16 mouse cellular contexts compared by ENCODE assay signal in the genomic region with DNA sequence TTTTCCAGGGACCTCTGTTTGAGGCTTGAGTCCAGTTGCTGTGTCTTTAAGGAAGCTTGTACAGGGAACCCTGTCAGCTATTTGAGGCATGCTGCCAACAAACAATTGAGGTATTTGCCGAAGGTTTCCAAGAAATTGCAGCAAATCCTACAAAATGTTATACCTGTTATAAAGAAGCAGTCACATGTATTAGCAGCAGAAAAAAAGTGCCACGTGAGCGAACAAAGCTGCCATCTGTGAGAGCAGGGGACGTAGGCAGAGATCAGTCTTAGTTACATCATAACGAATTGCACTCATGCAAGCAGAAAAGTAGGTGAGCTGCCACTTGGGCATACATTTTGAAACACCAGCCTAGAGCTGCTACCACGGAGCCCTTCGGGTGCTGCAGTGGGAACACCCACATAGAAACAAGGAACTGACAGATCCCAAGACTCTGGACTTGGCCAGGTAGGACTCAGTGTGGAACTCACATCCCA. TPM values are rescaled to one million over a fixed set of nuclear protein-coding genes. Genes with fewer than 3 reads are reported as not detected.
DNase-seq lines count a peak whose midpoint lies in the region; ATAC-seq and TF ChIP-seq lines count a peak whose summit lies in the region.
"Had no signal": no experiment of that assay in that cellular context is flagged by ENCODE, and none has a peak within 500 bp of the region (broad histone marks: within the 10 kb centered on the region; RNA-seq: fewer than 3 reads in every experiment).

No protein-coding gene starts in this region.

- H3K9ac ChIP-seq in lung, postnatal 0 days (replicated peaks; ENCODE audit: low read depth): no peak overlapping the region
- H3K9ac ChIP-seq: midbrain, embryonic 15.5 days had no signal

- H3K4me3 ChIP-seq in kidney, adult 2 months (ENCODE audit: insufficient read depth, low read depth, low read length): no peak overlapping the region
- H3K4me3 ChIP-seq in lung, postnatal 0 days (ENCODE audit: low read depth, low read length): no peak overlapping the region
- H3K4me3 ChIP-seq in hindbrain, embryonic 10.5 days: no peak overlapping the region
- H3K4me3 ChIP-seq in left cerebral cortex, adult 2 months: no peak overlapping the region
- H3K4me3 ChIP-seq: erythroblast, embryonic 14.5 days; layer of hippocampus, adult 2 months; midbrain, embryonic 15.5 days had no signal

- H3K27me3 ChIP-seq in kidney, adult 2 months (replicated peaks; ENCODE audit: control insufficient read depth, insufficient read depth, low read length): no peaks in the 10 kb centered on the region
- H3K27me3 ChIP-seq in lung, postnatal 0 days (replicated peaks; ENCODE audit: insufficient read depth, low read length): no peaks in the 10 kb centered on the region
- H3K27me3 ChIP-seq in hindbrain, embryonic 10.5 days (ENCODE audit: insufficient read depth, poor library complexity, severe bottlenecking): 0 out of 2 replicates have a peak, but pooled peaks cover 2% of the 10 kb centered on the region

- peaks cover 16% of the 10 kb centered on the region; the same call in 1 of the 2 replicates for H3K4me1 ChIP-seq in kidney, adult 2 months (ENCODE audit: control insufficient read depth, insufficient read depth, low read length)
- H3K4me1 ChIP-seq in lung, postnatal 0 days (ENCODE audit: insufficient read depth, low read depth, low read length): peaks cover 13% of the 10 kb centered on the region; the same call in 1 of the 2 replicates
- peaks cover 14% of the 10 kb centered on the region for H3K4me1 ChIP-seq in hindbrain, embryonic 10.5 days (replicated peaks)

- TF ChIP-seq EP300 in lung, postnatal 0 days (IDR thresholded peaks at IDR 0.05): no peak; the same call in 1 of the 2 replicates

- intact Hi-C loops in left cerebral cortex, postnatal 14 days (cut with DNase I): loop anchor here (1.0 kb wide), 1 partner anchor 144 kb away; no protein-coding TSS in a partner anchor
- intact Hi-C loops in left cerebral cortex, adult 2 months (cut with DNase I): no loop called here

- TF ChIP-seq CTCF in kidney, adult 2 months (conservative IDR thresholded peaks at IDR 0.05; ENCODE audit: insufficient read depth, insufficient read length, low read depth, low read length): no peak
- TF ChIP-seq CTCF in lung, postnatal 0 days (IDR thresholded peaks at IDR 0.05): no peak
- TF ChIP-seq CTCF in left cerebral cortex, adult 2 months (IDR thresholded peaks at IDR 0.05): no peak

- no peaks in the 10 kb centered on the region for H3K36me3 ChIP-seq in kidney, adult 2 months (ENCODE audit: control insufficient read depth, insufficient read depth, low read length)
- no peaks in the 10 kb centered on the region for H3K36me3 ChIP-seq in lung, postnatal 0 days (ENCODE audit: insufficient read depth, low read length)
- no peaks in the 10 kb centered on the region for H3K36me3 ChIP-seq in hindbrain, embryonic 10.5 days
- H3K36me3 ChIP-seq: G1E; midbrain, embryonic 15.5 days had no signal

- TF ChIP-seq POLR2A in kidney, adult 2 months (IDR thresholded peaks at IDR 0.05; ENCODE audit: low read depth, low read length): no peak

- no peaks in the 10 kb centered on the region for H3K9me3 ChIP-seq in lung, postnatal 0 days (ENCODE audit: low read length)
- no peaks in the 10 kb centered on the region for H3K9me3 ChIP-seq in hindbrain, embryonic 10.5 days
- H3K9me3 ChIP-seq: G1E; midbrain, embryonic 15.5 days had no signal

- H3K4me2 ChIP-seq in lung, postnatal 0 days (replicated peaks; ENCODE audit: low read depth, low read length): peak overlapping the region; percentile 14; the same call in 1 of the 2 replicates
- H3K4me2 ChIP-seq: midbrain, embryonic 15.5 days had no signal

- WGBS in kidney, adult 2 months: 22% methylated on average over 7 of the region's 7 CpGs
- 34% methylated on average over 7 of the region's 7 CpGs for WGBS in lung, postnatal 0 days
- WGBS in hindbrain, embryonic 10.5 days: 87% methylated on average over 7 of the region's 7 CpGs

- peak overlapping the region; percentile 34; the same call in 1 of the 2 replicates for H3K27ac ChIP-seq in kidney, adult 2 months (ENCODE audit: insufficient read depth, low read depth, low read length)
- peak overlapping the region; percentile 52 for H3K27ac ChIP-seq in lung, postnatal 0 days (ENCODE audit: low read length)
- H3K27ac ChIP-seq in hindbrain, embryonic 10.5 days: no peak overlapping the region
- H3K27ac ChIP-seq in left cerebral cortex, adult 2 months: no peak overlapping the region
- H3K27ac ChIP-seq: hindbrain, postnatal 0 days; layer of hippocampus, adult 2 months; macrophage; midbrain, embryonic 15.5 days had no signal

- peak; percentile 79 for DNase-seq in kidney, adult 2 months
- DNase-seq in kidney, postnatal 10 days: no peak
- peak; percentile 39 for DNase-seq in adipocyte (ENCODE audit: low spot score)
- DNase-seq in induced T-regulatory cell, adult 2 months (ENCODE audit: low read depth): peak; percentile 7
- peak; percentile 81 for DNase-seq in lung, postnatal 0 days (ENCODE audit: low spot score)
- DNase-seq in left cerebral cortex, postnatal 14 days (ENCODE audit: low spot score in 2 of 2): no peak
- no peak for DNase-seq in hindbrain, embryonic 10.5 days (ENCODE audit: low spot score)
- no peak for DNase-seq in left cerebral cortex, adult 2 months (ENCODE audit: extremely low spot score in 1 of 2, low spot score in 2 of 2)
- DNase-seq: cerebellum, adult 11-12 months; right cerebral cortex, postnatal 4 days had no signal

- ATAC-seq in lung, postnatal 0 days: peak; percentile 26
- ATAC-seq: hindbrain, postnatal 0 days; midbrain, embryonic 15.5 days had no signal

RNA-seq across cellular contexts. Expression of a gene that starts 2.7 kb away (rescaled TPM):
- polyA plus RNA-seq in kidney, adult 2 months (2012; rRNA removed): 5.4 and 6.4 TPM in 2 replicates
- polyA plus RNA-seq in lung, postnatal 0 days (2015; fragmentation: Nextera tagmentation; extraction: Ambion mirVana): 22.5 and 23.7 TPM in 2 replicates
- 10 to 100 TPM; 17.2 to 18.5 TPM for total RNA-seq in left cerebral cortex, postnatal 14 days (2021)
- 9.6 and 11.2 TPM in 2 replicates for polyA plus RNA-seq in hindbrain, embryonic 10.5 days (2016; fragmentation: Nextera tagmentation; extraction: Ambion mirVana)
- total RNA-seq in left cerebral cortex, adult 2 months (2021): 10 to 100 TPM; 15.6 to 17.3 TPM

RNA-seq across cellular contexts. Expression of a gene that starts 27.2 kb away (rescaled TPM):
- 77.2 and 84.6 TPM in 2 replicates for polyA plus RNA-seq in kidney, adult 2 months (2012; rRNA removed)
- polyA plus RNA-seq in lung, postnatal 0 days (2015; fragmentation: Nextera tagmentation; extraction: Ambion mirVana): 164 and 167 TPM in 2 replicates
- 10 to 100 TPM; 50.6 to 53.7 TPM for total RNA-seq in left cerebral cortex, postnatal 14 days (2021)
- polyA plus RNA-seq in hindbrain, embryonic 10.5 days (2016; fragmentation: Nextera tagmentation; extraction: Ambion mirVana): 90.0 and 94.0 TPM in 2 replicates
- total RNA-seq in left cerebral cortex, adult 2 months (2021): 10 to 100 TPM; 46.5 to 47.5 TPM

RNA-seq across cellular contexts. Expression of a gene that starts 47.8 kb away (rescaled TPM):
- 7.6 and 10.9 TPM in 2 replicates for polyA plus RNA-seq in kidney, adult 2 months (2012; rRNA removed)
- polyA plus RNA-seq in lung, postnatal 0 days (2015; fragmentation: Nextera tagmentation; extraction: Ambion mirVana): 58.0 and 59.1 TPM in 2 replicates
- total RNA-seq in left cerebral cortex, postnatal 14 days (2021): 10 to 100 TPM; 32.6 to 33.1 TPM
- 236 and 247 TPM in 2 replicates for polyA plus RNA-seq in hindbrain, embryonic 10.5 days (2016; fragmentation: Nextera tagmentation; extraction: Ambion mirVana)
- 10 to 100 TPM; 36.8 to 37.0 TPM for total RNA-seq in left cerebral cortex, adult 2 months (2021)

Comparison
In these comparisons a context has a peak if more than half of its experiments do, and no peak if none do; other contexts are left out.
1. DNase-seq: peak in kidney, adult 2 months (single experiment), adipocyte (single experiment), induced T-regulatory cell, adult 2 months (single experiment) and lung, postnatal 0 days (single experiment); none in kidney, postnatal 10 days (single experiment), left cerebral cortex, postnatal 14 days (0 of 2), hindbrain, embryonic 10.5 days (single experiment) and left cerebral cortex, adult 2 months (0 of 2).
2. H3K27ac ChIP-seq: peak in kidney, adult 2 months (single experiment) and lung, postnatal 0 days (single experiment); none in hindbrain, embryonic 10.5 days (single experiment) and left cerebral cortex, adult 2 months (single experiment).